Mouse (Mus musculus) lung, embryonic 15.5 days (tissue): ENCODE data around the gene Gpr152. TPM values are rescaled to one million over a fixed set of nuclear protein-coding genes. Genes with fewer than 3 reads are reported as not detected.

Experiments used
- ATAC-seq: fragments of 200-750 bp; cut with Nextera tagmentation; 2 replicates; pipeline ENCODE4 v1.8.0; 2017; ENCODE audit warnings: moderate number of reproducible peaks, borderline replicate concordance; ENCODE audit not compliant: low FRiP score, low TSS enrichment; ENCODE audit errors: extremely low read depth
- H3K27ac ChIP-seq: fragments of 300-500 bp; sonication (generic); 2 replicates; pipeline ENCODE4 v1.5.1; 2015; ENCODE audit warnings: moderate library complexity, mild to moderate bottlenecking, inconsistent platforms
- H3K27me3 ChIP-seq: fragments of 300-500 bp; sonication (generic); 2 replicates; pipeline ENCODE4 v1.6.1; 2015; ENCODE audit warnings: inconsistent platforms
- H3K36me3 ChIP-seq: fragments of 300-500 bp; sonication (generic); 2 replicates; pipeline ENCODE4 v1.6.1; 2015; ENCODE audit warnings: inconsistent platforms
- H3K4me1 ChIP-seq: fragments of 300-500 bp; sonication (generic); 2 replicates; pipeline ENCODE4 v1.6.1; 2015; ENCODE audit warnings: inconsistent platforms
- H3K4me2 ChIP-seq: fragments of 300-500 bp; sonication (generic); 2 replicates; pipeline ENCODE4 v1.6.1; 2015; ENCODE audit warnings: inconsistent platforms, mild to moderate bottlenecking, moderate library complexity
- H3K4me3 ChIP-seq: fragments of 300-500 bp; sonication (generic); 2 replicates; pipeline ENCODE4 v1.5.1; 2015; ENCODE audit warnings: mild to moderate bottlenecking, inconsistent platforms
- H3K9ac ChIP-seq: fragments of 300-500 bp; sonication (generic); 2 replicates; pipeline ENCODE4 v1.6.1; 2015; ENCODE audit warnings: inconsistent platforms
- H3K9me3 ChIP-seq: fragments of 300-500 bp; sonication (generic); 2 replicates; pipeline ENCODE4 v1.6.1; 2016; ENCODE audit warnings: inconsistent platforms
- WGBS: fragments of 180-500 bp; shearing (Covaris S2); methylation state at CpG from one replicate; pipeline ENCODE4 v1.1.7; 2015; 5-methylcytosine and 5-hydroxymethylcytosine counted together
- polyA plus RNA-seq: library from polyadenylated mRNA; unstranded; fragments of >200 nt; fragmentation: Nextera tagmentation; extraction: Ambion mirVana; gene quantifications from 2 replicates; pipeline ENCODE4 v1.2.1, GENCODE M21; 2015

Gene Gpr152
- polyA plus RNA-seq, 1 experiment from 2014 or later = not detected

- peaks cover 35% of the 10 kb centered on the region for H3K27me3 ChIP-seq
- H3K4me1 ChIP-seq = peaks cover 40% of the 10 kb centered on the region
- H3K27ac ChIP-seq = peak within 1 kb of the TSS; percentile 63
- WGBS = 1% methylated on average over 53 of the region's 53 CpGs
- ATAC-seq = no peak
- peak within 1 kb of the TSS; percentile 15 for H3K9ac ChIP-seq
- no peaks in the 10 kb centered on the region for H3K36me3 ChIP-seq
- peak within 1 kb of the TSS; percentile 80 for H3K4me2 ChIP-seq
- peak within 1 kb of the TSS; percentile 47 for H3K4me3 ChIP-seq
- H3K9me3 ChIP-seq = no peaks in the 10 kb centered on the region
Observed at GRCm38 (mm10) chr19:4099837-4100717, 39.5 kb upstream of the Gpr152 start, which contains the start of gene Pitpnm1. Pitpnm1 (plus strand) TSS chr19:4099998.

DNA sequence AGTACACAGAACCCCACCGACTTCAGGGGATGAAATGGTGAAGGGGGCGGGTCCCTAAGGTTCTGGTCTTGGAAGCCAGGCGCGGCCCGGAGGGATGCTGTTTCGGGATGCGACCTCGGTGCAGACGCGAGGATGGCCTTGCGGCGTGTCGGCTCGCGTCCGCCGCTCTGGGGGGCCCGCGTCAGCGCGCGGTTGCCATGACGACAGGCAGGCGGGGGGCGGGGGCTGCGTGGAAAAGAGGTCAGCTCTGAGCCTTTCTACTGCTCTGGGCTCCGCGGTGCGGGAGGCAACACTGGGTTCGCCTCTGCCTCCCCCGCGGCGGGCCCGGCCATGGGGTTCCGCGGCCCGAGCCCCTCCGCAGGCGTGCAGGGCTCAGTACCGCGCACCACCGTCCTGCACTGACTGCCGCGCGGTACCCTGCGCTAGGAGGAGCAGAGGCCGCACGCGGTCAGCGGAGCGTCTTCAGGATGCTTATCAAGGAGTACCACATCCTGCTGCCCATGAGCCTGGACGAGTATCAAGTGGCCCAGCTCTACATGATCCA, 38.8 kb upstream of the Gpr152 start:
- peak overlapping the region; percentile 47 for H3K4me3 ChIP-seq
- under 1% methylated on average over 51 of the region's 52 CpGs for WGBS
- peaks cover 35% of the 10 kb centered on the region for H3K27me3 ChIP-seq
- peak overlapping the region; percentile 15 for H3K9ac ChIP-seq
- no peaks in the 10 kb centered on the region for H3K9me3 ChIP-seq
- H3K36me3 ChIP-seq = no peaks in the 10 kb centered on the region
- no peak for ATAC-seq
- H3K27ac ChIP-seq = no peak overlapping the region
- peaks cover 40% of the 10 kb centered on the region for H3K4me1 ChIP-seq
- peak overlapping the region; percentile 80 for H3K4me2 ChIP-seq

GRCm38 (mm10) chr19:4101466-4101865, 38.1 kb upstream of the Gpr152 start:
- Histone ChIP-seq H3K4me2 (peak overlapping the region; percentile 80), H3K36me3 (no peaks in the 10 kb centered on the region), H3K9me3 (no peaks in the 10 kb centered on the region), H3K4me3 (peak overlapping the region; percentile 47; the same call in 1 of the 2 replicates), H3K27me3 (peaks cover 35% of the 10 kb centered on the region), H3K4me1 (peaks cover 38% of the 10 kb centered on the region), H3K27ac (no peak overlapping the region), H3K9ac (no peak overlapping the region)
- no peak for ATAC-seq
- WGBS = 79% methylated on average over 6 of the region's 6 CpGs

GRCm38 (mm10) chr19:4102049-4102448, 37.5 kb upstream of the Gpr152 start:
- H3K4me1 ChIP-seq = peaks cover 37% of the 10 kb centered on the region
- peaks cover 35% of the 10 kb centered on the region for H3K27me3 ChIP-seq
- no peaks in the 10 kb centered on the region for H3K36me3 ChIP-seq
- H3K9me3 ChIP-seq = no peaks in the 10 kb centered on the region
- no peak overlapping the region for H3K4me3 ChIP-seq
- ATAC-seq = no peak
- no peak overlapping the region for H3K9ac ChIP-seq
- no peak overlapping the region for H3K27ac ChIP-seq
- H3K4me2 ChIP-seq = no peak overlapping the region
- WGBS = 88% methylated on average over 2 of the region's 2 CpGs

- no peak overlapping the region for H3K27ac ChIP-seq
- H3K36me3 ChIP-seq = no peaks in the 10 kb centered on the region
- H3K27me3 ChIP-seq = peaks cover 35% of the 10 kb centered on the region
- H3K4me3 ChIP-seq = no peak overlapping the region
- H3K9me3 ChIP-seq = no peaks in the 10 kb centered on the region
- no peak for ATAC-seq
- WGBS = 90% methylated on average over 12 of the region's 12 CpGs
- no peak overlapping the region for H3K9ac ChIP-seq
- H3K4me2 ChIP-seq = no peak overlapping the region
- H3K4me1 ChIP-seq = peaks cover 35% of the 10 kb centered on the region
Observed at GRCm38 (mm10) chr19:4102626-4103025, 37.0 kb upstream of the Gpr152 start.

- peaks cover 35% of the 10 kb centered on the region for H3K27me3 ChIP-seq
- H3K9ac ChIP-seq = no peak overlapping the region
- ATAC-seq = no peak
- H3K4me1 ChIP-seq = peaks cover 29% of the 10 kb centered on the region
- no peak overlapping the region for H3K4me2 ChIP-seq
- H3K9me3 ChIP-seq = no peaks in the 10 kb centered on the region
- 91% methylated on average over 18 of the region's 18 CpGs for WGBS
- H3K36me3 ChIP-seq = no peaks in the 10 kb centered on the region
- H3K4me3 ChIP-seq = no peak overlapping the region
- no peak overlapping the region for H3K27ac ChIP-seq
Observed at GRCm38 (mm10) chr19:4103294-4103693, 36.3 kb upstream of the Gpr152 start.

- no peak for ATAC-seq
- Histone ChIP-seq H3K4me2 (no peak overlapping the region), H3K36me3 (no peaks in the 10 kb centered on the region), H3K9me3 (no peaks in the 10 kb centered on the region), H3K27me3 (peaks cover 35% of the 10 kb centered on the region), H3K4me1 (peaks cover 24% of the 10 kb centered on the region), H3K9ac (no peak overlapping the region), H3K27ac (no peak overlapping the region), H3K4me3 (no peak overlapping the region)
- WGBS = 70% methylated on average over 3 of the region's 3 CpGs
Observed at GRCm38 (mm10) chr19:4103792-4104191, 35.8 kb upstream of the Gpr152 start.

DNA sequence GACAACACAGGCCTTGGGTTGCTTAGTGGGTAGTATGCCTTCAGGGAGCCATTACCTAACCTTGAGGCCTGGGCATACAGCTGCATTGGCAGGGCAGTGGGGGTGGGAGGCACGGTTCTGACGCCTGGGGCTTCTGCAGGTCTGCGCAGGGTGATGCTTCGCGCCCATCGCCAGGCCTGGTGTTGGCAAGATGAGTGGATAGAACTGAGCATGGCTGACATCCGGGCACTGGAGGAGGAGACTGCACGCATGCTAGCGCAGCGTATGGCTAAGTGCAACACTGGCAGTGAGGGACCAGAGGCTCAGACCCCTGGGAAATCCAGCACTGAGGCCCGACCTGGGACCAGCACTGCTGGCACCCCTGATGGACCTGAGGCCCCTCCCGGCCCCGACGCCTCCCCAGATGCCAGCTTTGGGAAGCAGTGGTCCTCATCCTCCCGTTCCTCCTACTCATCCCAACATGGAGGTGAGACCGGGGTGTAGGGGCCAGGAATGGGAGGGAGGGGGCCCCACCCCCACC, 34.9 kb upstream of the Gpr152 start:
- no peak overlapping the region for H3K27ac ChIP-seq
- WGBS = 86% methylated on average over 16 of the region's 16 CpGs
- peaks cover 15% of the 10 kb centered on the region for H3K4me1 ChIP-seq
- no peak for ATAC-seq
- H3K27me3 ChIP-seq = peaks cover 31% of the 10 kb centered on the region
- H3K4me2 ChIP-seq = no peak overlapping the region
- no peaks in the 10 kb centered on the region for H3K36me3 ChIP-seq
- no peaks in the 10 kb centered on the region for H3K9me3 ChIP-seq
- H3K4me3 ChIP-seq = no peak overlapping the region
- H3K9ac ChIP-seq = no peak overlapping the region

DNA sequence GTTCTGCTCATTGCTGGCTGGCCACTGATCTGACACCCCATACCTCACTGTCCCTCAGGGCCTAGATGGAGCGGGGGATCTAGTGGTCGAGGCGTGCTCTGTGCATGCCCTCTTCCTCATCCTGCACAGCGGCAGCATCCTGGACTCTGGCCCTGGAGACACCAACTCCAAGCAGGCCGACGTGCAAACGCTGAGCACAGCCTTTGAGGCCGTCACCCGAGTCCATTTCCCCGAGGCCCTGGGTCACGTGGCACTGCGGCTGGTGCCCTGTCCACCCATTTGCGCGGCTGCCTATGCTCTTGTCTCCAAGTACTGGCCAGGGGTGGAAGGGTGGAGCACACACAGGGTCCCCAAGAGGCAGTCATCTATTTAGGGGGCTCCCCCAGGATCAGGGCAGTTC, 32.9 kb upstream of the Gpr152 start:
- WGBS = 84% methylated on average over 14 of the region's 14 CpGs
- H3K9me3 ChIP-seq = no peaks in the 10 kb centered on the region
- H3K27me3 ChIP-seq = peaks cover 13% of the 10 kb centered on the region
- H3K4me3 ChIP-seq = no peak overlapping the region
- no peak overlapping the region for H3K4me2 ChIP-seq
- no peak for ATAC-seq
- H3K9ac ChIP-seq = no peak overlapping the region
- H3K27ac ChIP-seq = no peak overlapping the region
- 0 out of 2 replicates have a peak, but pooled peaks cover 1% of the 10 kb centered on the region for H3K36me3 ChIP-seq
- H3K4me1 ChIP-seq = no peaks in the 10 kb centered on the region

- WGBS = 86% methylated on average over 9 of the region's 9 CpGs
- H3K27me3 ChIP-seq = no peaks in the 10 kb centered on the region
- H3K4me3 ChIP-seq = no peak overlapping the region
- H3K9me3 ChIP-seq = no peaks in the 10 kb centered on the region
- H3K4me2 ChIP-seq = no peak overlapping the region
- H3K27ac ChIP-seq = no peak overlapping the region
- peaks cover 7% of the 10 kb centered on the region; the same call in 1 of the 2 replicates for H3K4me1 ChIP-seq
- H3K9ac ChIP-seq = no peak overlapping the region
- peaks cover 7% of the 10 kb centered on the region; the same call in 1 of the 2 replicates for H3K36me3 ChIP-seq
- ATAC-seq = no peak
Observed at GRCm38 (mm10) chr19:4108535-4108934, 31.1 kb upstream of the Gpr152 start.

DNA sequence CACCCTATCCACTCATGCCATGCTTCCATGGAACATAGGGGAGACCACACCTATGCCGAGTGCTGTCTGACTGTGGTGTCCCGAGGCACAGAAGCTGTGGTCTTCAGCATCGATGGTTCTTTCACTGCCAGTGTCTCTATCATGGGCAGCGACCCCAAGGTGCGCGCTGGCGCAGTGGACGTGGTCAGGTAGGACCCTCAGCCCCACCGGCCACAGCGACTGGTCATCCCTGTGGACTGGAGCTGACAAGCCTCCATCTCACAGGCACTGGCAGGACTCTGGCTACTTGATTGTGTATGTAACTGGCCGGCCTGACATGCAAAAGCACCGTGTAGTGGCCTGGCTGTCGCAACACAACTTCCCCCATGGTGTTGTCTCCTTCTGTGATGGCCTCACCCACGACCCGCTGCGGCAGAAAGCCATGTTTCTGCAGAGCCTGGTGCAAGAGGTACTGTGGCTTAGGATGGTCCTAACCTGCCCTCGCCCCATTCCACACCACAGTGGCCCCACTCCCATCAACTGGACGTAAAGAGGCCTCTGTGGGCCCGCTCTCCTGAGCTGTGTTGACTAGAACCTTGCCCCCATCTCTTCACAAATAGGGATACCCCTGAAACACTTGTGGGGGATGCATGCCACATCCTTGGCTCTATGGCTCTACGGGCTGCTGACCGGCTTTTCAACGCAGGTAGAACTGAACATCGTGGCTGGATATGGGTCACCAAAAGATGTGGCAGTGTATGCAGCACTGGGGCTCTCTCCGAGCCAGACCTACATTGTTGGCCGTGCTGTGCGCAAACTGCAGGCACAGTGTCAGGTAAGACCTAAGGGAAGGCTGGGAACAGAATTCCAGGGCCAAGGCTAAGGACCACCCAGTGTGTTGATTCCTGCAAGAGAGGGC, 27.3 kb upstream of the Gpr152 start:
- peaks cover 40% of the 10 kb centered on the region for H3K36me3 ChIP-seq
- H3K4me3 ChIP-seq = no peak overlapping the region
- 93% methylated on average over 26 of the region's 26 CpGs for WGBS
- no peak overlapping the region for H3K27ac ChIP-seq
- ATAC-seq = no peak
- no peak overlapping the region for H3K4me2 ChIP-seq
- no peaks in the 10 kb centered on the region for H3K27me3 ChIP-seq
- no peak overlapping the region for H3K9ac ChIP-seq
- H3K4me1 ChIP-seq = peaks cover 11% of the 10 kb centered on the region; the same call in 1 of the 2 replicates
- H3K9me3 ChIP-seq = no peaks in the 10 kb centered on the region
